Mouse (Mus musculus): ENCODE results near the gene Higd1a. TPM values are rescaled to one million over a fixed set of nuclear protein-coding genes. Genes with fewer than 3 reads are reported as not detected.

Higd1a gene
- polyA plus RNA-seq, 1 experiment from 2014 or later, result 151 TPM

- Histone ChIP-seq H3K4me1 (ENCODE audit: control insufficient read depth, insufficient read depth, low read length) (peaks cover 10% of the 10 kb centered on the region; the same call in 1 of the 2 replicates), H3K9me3 (replicated peaks; ENCODE audit: control insufficient read depth, low read length) (no peaks in the 10 kb centered on the region), H3K27ac (ENCODE audit: low read depth, low read length) (0 out of 2 replicates have a peak overlapping the region, but pooled peaks have one; percentile 1), H3K4me3 (ENCODE audit: low read depth, low read length) (no peak overlapping the region), H3K4me2 (ENCODE audit: low read length) (no peak overlapping the region), H3K9ac (ENCODE audit: low read length) (no peak overlapping the region), H3K36me3 (ENCODE audit: control insufficient read depth, insufficient read depth, low read length) (no peaks in the 10 kb centered on the region), H3K27me3 (replicated peaks; ENCODE audit: control insufficient read depth, insufficient read depth, low read length) (no peaks in the 10 kb centered on the region)
- 56% methylated on average over 7 of the region's 7 CpGs for WGBS
- peak; percentile 40 for DNase-seq (ENCODE audit: low spot score)
- no peak for ATAC-seq
These were observed 38.2 kb downstream of the Higd1a start for GRCm38 (mm10) chr9:121819771-121820471.

GRCm38 (mm10) chr9:121819073-121819770 lies 38.9 kb downstream of the Higd1a start:
- H3K36me3 ChIP-seq (ENCODE audit: control insufficient read depth, insufficient read depth, low read length), result no peaks in the 10 kb centered on the region
- H3K9me3 ChIP-seq (replicated peaks; ENCODE audit: control insufficient read depth, low read length), result no peaks in the 10 kb centered on the region
- peaks cover 10% of the 10 kb centered on the region; the same call in 1 of the 2 replicates for H3K4me1 ChIP-seq (ENCODE audit: control insufficient read depth, insufficient read depth, low read length)
- no peak overlapping the region for H3K4me2 ChIP-seq (ENCODE audit: low read length)
- H3K4me3 ChIP-seq (ENCODE audit: low read depth, low read length), result no peak overlapping the region
- DNase-seq (ENCODE audit: low spot score), result no peak
- H3K27ac ChIP-seq (ENCODE audit: low read depth, low read length), result 0 out of 2 replicates have a peak overlapping the region, but pooled peaks have one; percentile 1
- ATAC-seq, result no peak
- no peaks in the 10 kb centered on the region for H3K27me3 ChIP-seq (replicated peaks; ENCODE audit: control insufficient read depth, insufficient read depth, low read length)
- WGBS, result 76% methylated on average over 9 of the region's 9 CpGs
- no peak overlapping the region for H3K9ac ChIP-seq (ENCODE audit: low read length)

DNA sequence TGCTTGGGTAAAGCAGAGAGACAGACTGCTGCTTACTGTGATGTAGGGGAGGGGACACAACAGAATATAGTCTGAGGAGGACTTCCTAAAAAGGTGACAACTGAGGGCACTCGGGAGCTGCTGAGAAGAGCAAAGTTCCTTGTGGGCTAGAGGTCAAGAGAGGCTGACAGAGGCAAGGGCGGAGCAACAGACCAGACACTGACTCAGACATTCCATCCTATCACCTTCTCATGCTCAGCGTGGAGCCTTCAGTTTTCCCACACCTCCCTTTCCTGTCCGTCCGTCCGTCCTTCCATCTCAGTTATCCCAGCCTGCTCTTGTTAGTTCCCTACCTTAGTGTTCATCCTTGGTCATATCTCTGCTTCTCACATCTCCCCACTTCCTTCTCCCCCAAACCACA lies 43.0 kb downstream of the Higd1a start:
- no peaks in the 10 kb centered on the region for H3K36me3 ChIP-seq (ENCODE audit: control insufficient read depth, insufficient read depth, low read length)
- H3K27ac ChIP-seq (ENCODE audit: low read depth, low read length), result no peak overlapping the region
- no peak overlapping the region for H3K4me3 ChIP-seq (ENCODE audit: low read depth, low read length)
- ATAC-seq (no peak), DNase-seq (ENCODE audit: low spot score) (no peak)
- H3K9me3 ChIP-seq (replicated peaks; ENCODE audit: control insufficient read depth, low read length), result no peaks in the 10 kb centered on the region
- H3K27me3 ChIP-seq (replicated peaks; ENCODE audit: control insufficient read depth, insufficient read depth, low read length), result no peaks in the 10 kb centered on the region
- H3K9ac ChIP-seq (ENCODE audit: low read length), result no peak overlapping the region
- no peak overlapping the region for H3K4me2 ChIP-seq (ENCODE audit: low read length)
- 83% methylated on average over 6 of the region's 6 CpGs for WGBS
- H3K4me1 ChIP-seq (ENCODE audit: control insufficient read depth, insufficient read depth, low read length), result peaks cover 7% of the 10 kb centered on the region

DNA sequence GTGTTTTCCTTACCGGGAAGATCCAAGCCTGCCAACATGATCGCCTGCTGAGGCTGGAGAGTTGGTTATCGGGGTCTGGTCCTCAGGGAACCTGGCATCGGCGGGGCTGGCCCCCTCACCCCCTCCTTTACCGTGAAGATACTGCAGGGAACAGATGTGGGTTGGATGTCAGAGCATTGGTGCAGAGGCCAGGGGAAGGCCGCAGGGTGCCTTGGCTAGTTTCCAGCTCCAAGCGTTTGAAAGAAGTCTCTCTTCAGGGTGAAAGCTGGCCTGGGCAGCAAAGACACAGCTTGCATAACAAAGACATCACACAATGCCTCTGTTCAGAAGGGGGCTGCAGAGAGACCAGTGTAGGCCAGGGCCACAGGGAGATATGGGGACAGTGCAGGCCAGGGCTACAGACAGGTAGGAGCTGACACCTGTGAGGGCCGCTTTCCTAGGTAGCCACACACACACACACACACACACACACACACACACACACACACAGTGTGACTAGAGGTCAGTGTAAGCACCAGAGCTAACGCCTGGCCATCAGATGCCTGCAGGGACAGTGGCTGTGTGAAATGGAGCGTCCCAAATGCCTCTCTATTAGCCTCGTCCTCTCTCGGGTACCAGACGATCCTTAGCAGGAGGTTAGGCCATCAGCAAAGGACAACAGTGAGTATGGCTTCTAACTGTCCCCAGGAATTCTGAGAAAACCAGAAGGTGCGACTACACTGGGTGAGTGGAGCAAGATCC lies 47.9 kb downstream of the Higd1a start:
- Histone ChIP-seq H3K4me2 (ENCODE audit: low read length) (0 out of 2 replicates have a peak overlapping the region, but pooled peaks have one; percentile 5), H3K27ac (ENCODE audit: low read depth, low read length) (peak overlapping the region; percentile 56; the same call in 1 of the 2 replicates), H3K4me3 (ENCODE audit: low read depth, low read length) (no peak overlapping the region), H3K9ac (ENCODE audit: low read length) (peak overlapping the region; percentile 38), H3K4me1 (ENCODE audit: control insufficient read depth, insufficient read depth, low read length) (peaks cover 17% of the 10 kb centered on the region), H3K27me3 (replicated peaks; ENCODE audit: control insufficient read depth, insufficient read depth, low read length) (no peaks in the 10 kb centered on the region), H3K36me3 (ENCODE audit: control insufficient read depth, insufficient read depth, low read length) (no peaks in the 10 kb centered on the region), H3K9me3 (replicated peaks; ENCODE audit: control insufficient read depth, low read length) (no peaks in the 10 kb centered on the region)
- peak; percentile 71 for ATAC-seq
- WGBS, result 11% methylated on average over 15 of the region's 15 CpGs
- peak; percentile 74 for DNase-seq (ENCODE audit: low spot score)

- Histone ChIP-seq H3K4me2 (ENCODE audit: low read length) (no peak overlapping the region), H3K4me1 (ENCODE audit: control insufficient read depth, insufficient read depth, low read length) (peaks cover 17% of the 10 kb centered on the region), H3K4me3 (ENCODE audit: low read depth, low read length) (no peak overlapping the region), H3K9ac (ENCODE audit: low read length) (no peak overlapping the region), H3K27me3 (replicated peaks; ENCODE audit: control insufficient read depth, insufficient read depth, low read length) (no peaks in the 10 kb centered on the region), H3K9me3 (replicated peaks; ENCODE audit: control insufficient read depth, low read length) (no peaks in the 10 kb centered on the region), H3K27ac (ENCODE audit: low read depth, low read length) (no peak overlapping the region), H3K36me3 (ENCODE audit: control insufficient read depth, insufficient read depth, low read length) (no peaks in the 10 kb centered on the region)
- DNase-seq (ENCODE audit: low spot score), result no peak
- 37% methylated on average over 3 of the region's 3 CpGs for WGBS
- no peak for ATAC-seq
These were observed 49.7 kb downstream of the Higd1a start for GRCm38 (mm10) chr9:121808511-121808910.

DNA sequence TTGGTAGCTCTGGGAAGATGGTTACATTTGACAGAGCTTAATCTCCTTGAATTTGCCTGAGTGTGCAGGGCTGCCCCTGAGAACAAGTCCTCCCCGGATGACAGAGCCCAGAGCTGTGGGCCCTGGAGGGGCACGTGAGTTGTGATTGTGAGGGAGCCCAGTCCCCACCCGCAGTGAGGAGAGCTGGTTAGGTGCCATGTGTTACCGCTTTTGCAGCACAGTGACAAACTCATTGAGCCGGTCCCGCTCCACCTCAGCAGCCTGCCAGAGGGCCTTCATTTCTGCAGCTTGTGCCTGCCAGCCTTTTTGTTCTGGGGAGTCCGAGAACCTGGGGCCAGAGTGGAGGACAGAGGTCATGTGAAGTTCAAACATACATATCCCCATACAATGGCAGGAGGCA lies 50.2 kb downstream of the Higd1a start:
- ATAC-seq, result no peak
- Histone ChIP-seq H3K27me3 (replicated peaks; ENCODE audit: control insufficient read depth, insufficient read depth, low read length) (no peaks in the 10 kb centered on the region), H3K4me3 (ENCODE audit: low read depth, low read length) (no peak overlapping the region), H3K36me3 (ENCODE audit: control insufficient read depth, insufficient read depth, low read length) (no peaks in the 10 kb centered on the region), H3K27ac (ENCODE audit: low read depth, low read length) (no peak overlapping the region), H3K4me1 (ENCODE audit: control insufficient read depth, insufficient read depth, low read length) (peaks cover 17% of the 10 kb centered on the region), H3K9me3 (replicated peaks; ENCODE audit: control insufficient read depth, low read length) (no peaks in the 10 kb centered on the region), H3K9ac (ENCODE audit: low read length) (no peak overlapping the region), H3K4me2 (ENCODE audit: low read length) (no peak overlapping the region)
- 53% methylated on average over 7 of the region's 7 CpGs for WGBS
- no peak for DNase-seq (ENCODE audit: low spot score)

DNA sequence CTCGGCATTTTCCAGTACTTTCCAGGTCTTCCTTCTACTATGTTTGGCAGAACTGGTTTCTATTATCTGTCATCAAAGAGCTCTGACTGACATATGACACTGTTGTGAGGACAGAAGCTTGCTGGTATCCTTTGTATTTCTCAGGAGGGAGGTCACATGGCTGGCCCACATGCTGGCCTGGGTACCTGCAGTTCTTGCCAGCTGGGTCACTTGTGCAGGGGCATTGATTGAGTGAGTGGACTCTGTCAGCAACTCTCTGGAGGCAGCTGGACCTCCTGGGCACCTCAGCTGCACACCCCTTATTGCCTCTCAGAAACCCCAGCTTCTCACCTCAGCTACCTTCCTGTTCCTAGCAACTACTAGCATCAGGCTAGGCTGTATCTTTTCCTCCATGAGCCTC lies 50.6 kb downstream of the Higd1a start:
- Histone ChIP-seq H3K9ac (ENCODE audit: low read length) (no peak overlapping the region), H3K4me1 (ENCODE audit: control insufficient read depth, insufficient read depth, low read length) (peaks cover 17% of the 10 kb centered on the region), H3K4me3 (ENCODE audit: low read depth, low read length) (no peak overlapping the region), H3K27me3 (replicated peaks; ENCODE audit: control insufficient read depth, insufficient read depth, low read length) (no peaks in the 10 kb centered on the region), H3K9me3 (replicated peaks; ENCODE audit: control insufficient read depth, low read length) (no peaks in the 10 kb centered on the region), H3K36me3 (ENCODE audit: control insufficient read depth, insufficient read depth, low read length) (no peaks in the 10 kb centered on the region), H3K4me2 (ENCODE audit: low read length) (no peak overlapping the region), H3K27ac (ENCODE audit: low read depth, low read length) (no peak overlapping the region)
- 55% methylated on average over 1 of the region's 1 CpGs for WGBS
- DNase-seq (ENCODE audit: low spot score) (no peak), ATAC-seq (no peak)

GRCm38 (mm10) chr9:121802747-121803146 lies 55.4 kb downstream of the Higd1a start:
- no peaks in the 10 kb centered on the region for H3K27me3 ChIP-seq (replicated peaks; ENCODE audit: control insufficient read depth, insufficient read depth, low read length)
- 83% methylated on average over 7 of the region's 7 CpGs for WGBS
- DNase-seq (ENCODE audit: low spot score), result no peak

More at GRCm38 (mm10) chr9:121802747-121803146, 55.4 kb downstream of the Higd1a start:
- ATAC-seq, result no peak
- H3K4me2 ChIP-seq (ENCODE audit: low read length), result no peak overlapping the region
- peaks cover 5% of the 10 kb centered on the region for H3K4me1 ChIP-seq (ENCODE audit: control insufficient read depth, insufficient read depth, low read length)
- no peaks in the 10 kb centered on the region for H3K36me3 ChIP-seq (ENCODE audit: control insufficient read depth, insufficient read depth, low read length)
- H3K9me3 ChIP-seq (replicated peaks; ENCODE audit: control insufficient read depth, low read length), result no peaks in the 10 kb centered on the region
- H3K9ac ChIP-seq (ENCODE audit: low read length), result no peak overlapping the region
- H3K27ac ChIP-seq (ENCODE audit: low read depth, low read length), result no peak overlapping the region
- no peak overlapping the region for H3K4me3 ChIP-seq (ENCODE audit: low read depth, low read length)
